Mouse (Mus musculus) heart, postnatal 10 days (tissue): ENCODE measurements at regions not wholly inside any gene's neighbourhood (a gene's known extent, or its start where the extent isn't known, plus 50 kb on each side); places are given as distances from the start of the nearest gene placed in this dataset.

Experiments used
- DNase-seq, 2 experiments: peaks; one replicate each; pipeline ENCODE4 v3.0.0; 2021
- intact Hi-C: fragments of 180-260 bp; cut with DNase I; formaldehyde crosslinking; loops from one replicate; pipeline ENCODE4 v1.15.1; 2025

GRCm38 (mm10) chr14:92958138-92958537 is 932.3 kb downstream of the Pcdh9 start:
- intact Hi-C loops = no loop called here
- no peak for DNase-seq

GRCm38 (mm10) chr14:92955485-92955884 is 935.0 kb downstream of the Pcdh9 start:
- intact Hi-C loops = no loop called here
- DNase-seq = no peak

DNA sequence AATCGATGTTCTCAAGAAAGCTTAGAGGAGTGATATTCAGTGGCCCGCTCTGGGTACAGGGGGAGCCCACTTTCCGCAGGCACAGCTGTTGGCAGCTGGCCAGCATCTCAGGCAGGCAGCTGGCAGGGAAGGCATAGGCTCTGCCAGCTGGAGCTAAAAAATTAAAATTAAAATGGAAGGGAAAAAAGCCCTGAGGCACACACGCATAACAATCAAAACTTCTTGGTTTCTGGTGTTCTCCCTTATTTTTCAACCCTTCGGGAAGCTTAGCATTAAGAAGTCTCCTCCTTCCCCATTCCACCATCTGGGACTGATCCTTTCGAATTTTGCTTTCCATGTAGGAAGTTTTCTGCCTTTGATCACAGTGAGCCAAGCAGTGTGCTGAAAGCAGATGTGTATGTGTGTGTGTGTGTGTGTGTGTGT is 982.8 kb downstream of the Pcdh9 start:
- DNase-seq = peak in 1 of 2 experiments; percentile 7
- intact Hi-C loops = no loop called here

DNA sequence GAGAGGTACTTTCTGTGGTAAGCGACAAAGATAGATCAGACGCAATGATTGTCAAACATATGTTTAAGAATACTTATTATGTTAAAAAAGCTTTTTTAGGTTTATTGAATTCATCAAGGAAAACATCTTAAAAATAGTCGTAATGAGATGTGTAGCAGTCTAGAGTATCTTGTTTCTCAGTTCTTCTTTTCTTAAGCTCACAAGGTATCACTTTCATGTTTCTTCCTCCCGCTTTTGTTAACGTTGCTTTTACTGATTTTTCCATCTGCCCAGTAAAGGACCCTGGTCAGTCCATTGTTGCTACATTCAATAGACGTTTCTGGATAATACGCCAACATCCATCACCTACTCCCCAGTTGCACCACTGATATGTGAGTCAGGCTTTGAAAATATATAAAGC is 1015.9 kb downstream of the Pcdh9 start:
- intact Hi-C loops = no loop called here
- DNase-seq = no peak

- DNase-seq = no peak
Observed at GRCm38 (mm10) chr14:92866462-92866861, 1024.0 kb downstream of the Pcdh9 start.

DNA sequence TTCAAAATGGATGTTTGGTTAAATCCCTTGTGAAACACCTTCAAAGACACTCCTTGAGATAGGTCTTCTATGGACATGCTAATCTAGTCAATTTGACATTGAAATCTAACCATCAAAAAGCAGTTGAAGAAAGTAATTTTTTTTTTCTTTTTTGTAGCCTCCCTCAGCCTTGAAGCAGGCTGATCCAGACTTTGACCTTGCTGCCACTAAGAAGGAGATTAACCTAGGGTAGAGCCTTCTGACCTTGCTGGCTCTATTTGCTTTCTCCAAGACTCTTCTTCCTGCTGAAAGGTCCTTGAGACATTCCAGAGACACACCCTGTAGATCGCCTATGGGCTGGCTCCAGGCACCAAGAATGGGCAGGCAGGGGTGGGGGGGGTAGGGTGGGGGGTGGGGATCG is 1027.5 kb downstream of the Pcdh9 start:
- DNase-seq = no peak
- intact Hi-C loops = no loop called here

More at GRCm38 (mm10) chr14:92866462-92866861, 1024.0 kb downstream of the Pcdh9 start:
- intact Hi-C loops = no loop called here

DNA sequence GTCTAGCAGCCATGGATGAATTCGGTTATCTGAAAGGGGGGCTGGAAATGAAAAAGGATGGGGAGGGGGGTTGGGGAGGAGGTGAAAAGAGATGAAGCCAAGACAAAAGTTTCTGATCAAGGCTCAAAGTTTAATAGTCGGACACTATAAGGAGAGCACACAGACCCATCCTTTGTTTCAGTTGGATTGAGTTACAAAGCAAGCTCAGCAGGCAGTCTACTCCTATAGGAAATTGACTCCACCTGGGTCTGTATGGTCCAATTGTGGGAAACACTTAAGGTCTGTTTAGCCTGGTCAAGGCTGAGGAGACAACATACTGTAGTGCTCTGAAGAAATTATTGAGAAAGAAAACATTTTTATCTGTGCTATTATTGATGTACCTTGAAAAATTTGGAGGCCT is 1029.8 kb downstream of the Pcdh9 start:
- intact Hi-C loops = no loop called here
- no peak for DNase-seq

DNA sequence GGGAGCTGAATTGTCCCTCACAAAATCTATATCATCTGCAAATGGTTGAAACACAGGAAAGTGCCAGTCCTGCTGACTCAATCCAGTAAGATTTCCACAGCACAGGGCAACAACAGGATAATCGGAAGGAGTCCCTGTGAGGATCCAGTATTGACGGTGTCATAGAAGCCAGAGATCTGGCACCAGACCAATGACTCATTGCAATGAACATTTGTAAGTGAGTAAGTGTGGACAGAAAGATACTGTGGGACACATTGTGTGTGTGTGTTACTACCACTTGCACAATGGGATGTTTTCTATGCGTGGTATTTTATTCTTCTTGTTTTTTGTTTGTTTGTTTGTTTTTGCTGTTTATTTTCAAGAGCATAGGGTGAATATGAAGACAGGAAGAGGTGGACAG is 1056.8 kb downstream of the Pcdh9 start:
- peak in 1 of 2 experiments; percentile 4 for DNase-seq
- intact Hi-C loops = no loop called here

GRCm38 (mm10) chr14:92829171-92829570 is 1061.3 kb downstream of the Pcdh9 start:
- no peak for DNase-seq
- intact Hi-C loops = no loop called here

DNA sequence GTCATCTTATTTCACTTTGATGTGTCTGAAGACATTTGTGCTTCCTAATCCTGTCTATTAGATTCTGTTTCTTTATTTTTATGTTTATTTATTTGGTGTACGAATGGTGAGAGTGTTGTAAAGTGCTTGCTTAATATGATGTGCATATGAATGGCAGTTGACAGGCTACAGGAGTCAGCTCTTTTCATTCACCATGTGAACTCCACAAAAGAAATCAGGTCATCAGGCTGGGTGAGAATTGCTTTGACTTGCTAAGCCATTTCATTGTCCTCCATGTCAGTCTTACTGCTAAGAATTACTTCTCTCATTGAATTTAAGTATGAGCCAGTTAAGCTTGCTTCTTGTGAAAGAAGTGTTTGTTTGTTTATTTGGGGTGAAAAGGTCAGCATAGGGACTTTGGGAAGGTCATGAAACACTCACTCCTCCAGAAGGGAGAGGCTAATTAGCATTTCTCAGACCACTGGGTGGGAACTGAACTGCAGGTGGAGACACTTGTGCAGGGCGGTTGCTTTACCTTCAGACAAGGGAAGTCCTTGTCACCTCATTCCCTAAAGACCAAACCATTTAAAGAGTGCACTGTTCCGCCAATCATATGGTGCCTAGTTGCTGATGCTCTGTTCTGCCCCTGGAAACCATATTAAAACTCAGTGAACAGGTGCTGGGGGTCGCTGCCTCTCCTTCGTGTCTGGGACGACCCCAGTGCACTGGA is 1063.7 kb downstream of the Pcdh9 start:
- intact Hi-C loops = no loop called here
- DNase-seq = no peak

GRCm38 (mm10) chr14:92820061-92820460 is 1070.4 kb downstream of the Pcdh9 start:
- DNase-seq = no peak
- intact Hi-C loops = no loop called here
